Mouse (Mus musculus): ENCODE data around the gene Dhx40. TPM values are rescaled to one million over a fixed set of nuclear protein-coding genes. Genes with fewer than 3 reads are reported as not detected.
"Not testable (repeated sequence)": the region's sequence is repeated elsewhere in the genome, so short reads cannot be mapped to it uniquely, and the experiment has no call there.

The Dhx40 gene
- polyA plus RNA-seq, 1 experiment from 2014 or later = 13.7 TPM

GRCm38 (mm10) chr11:86838792-86839191 is 31.2 kb upstream of the Dhx40 start:
- H3K36me3 ChIP-seq = no peaks in the 10 kb centered on the region
- no peak overlapping the region for H3K27ac ChIP-seq
- ATAC-seq (replicated peaks; ENCODE audit: insufficient number of reproducible peaks, insufficient read depth, low FRiP score, low read depth) = no peak
- WGBS = 75% methylated on average over 1 of the region's 1 CpGs
- no peak overlapping the region for H3K4me3 ChIP-seq
- H3K4me2 ChIP-seq = no peak overlapping the region
- H3K4me1 ChIP-seq (replicated peaks) = peaks cover 27% of the 10 kb centered on the region
- no peak overlapping the region for H3K9ac ChIP-seq
- no peaks in the 10 kb centered on the region for H3K27me3 ChIP-seq
- H3K9me3 ChIP-seq (replicated peaks) = no peaks in the 10 kb centered on the region

DNA sequence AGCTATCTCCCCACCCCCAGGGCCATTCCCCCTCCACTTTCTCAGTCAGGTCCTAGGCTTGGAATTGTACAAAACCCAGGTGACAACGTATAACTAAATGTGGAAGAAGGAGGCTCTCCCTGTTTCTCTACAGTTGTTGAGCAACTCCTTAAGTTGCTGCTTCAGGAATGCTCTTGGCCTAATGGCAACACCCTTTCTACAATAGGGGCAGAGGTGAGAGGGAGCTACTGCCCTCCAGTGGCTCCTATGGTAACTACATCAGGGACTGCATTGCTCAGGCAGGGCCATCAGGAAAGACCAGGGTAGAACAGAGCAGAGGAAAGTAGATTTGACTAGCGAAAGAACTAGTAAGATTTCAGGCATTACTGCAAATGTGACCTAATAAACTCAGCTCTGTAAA is 28.8 kb upstream of the Dhx40 start:
- H3K4me2 ChIP-seq = no peak overlapping the region
- no peak for ATAC-seq (replicated peaks; ENCODE audit: insufficient number of reproducible peaks, insufficient read depth, low FRiP score, low read depth)
- H3K27ac ChIP-seq = no peak overlapping the region

DNA sequence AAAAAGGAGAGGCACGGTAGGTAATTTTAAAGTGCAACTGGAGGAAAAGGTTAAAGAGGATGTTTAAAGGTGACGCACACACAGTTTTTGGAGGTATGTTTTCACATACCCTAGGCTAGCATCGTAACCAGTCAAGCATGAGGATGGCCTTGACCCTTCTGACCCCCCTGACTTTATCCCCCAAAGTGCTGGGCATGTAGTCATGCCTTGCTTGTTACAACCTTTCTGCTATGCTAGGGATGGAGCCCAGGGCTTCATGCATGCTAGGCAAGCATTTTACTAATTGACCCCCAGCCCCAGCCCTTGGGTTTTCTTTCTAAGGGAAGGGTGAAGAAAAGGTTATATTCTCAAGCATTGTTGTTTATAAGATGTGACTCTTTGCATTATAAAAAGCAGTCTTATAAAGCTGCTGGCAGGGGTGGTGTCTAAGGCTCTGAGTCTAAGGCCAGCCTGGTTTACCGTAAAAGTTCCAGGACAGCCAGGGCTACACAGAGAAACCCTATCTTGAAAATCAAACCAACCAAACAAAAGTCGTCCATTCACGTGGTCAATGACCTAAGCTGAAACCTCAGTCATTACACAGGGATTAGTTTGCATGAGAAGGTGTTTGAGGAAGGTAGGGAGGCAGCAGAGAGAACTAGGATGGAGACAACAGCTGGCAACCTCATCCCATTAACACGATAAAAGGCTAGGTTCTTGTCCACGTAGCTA is 27.2 kb upstream of the Dhx40 start:
- Histone ChIP-seq H3K9ac (no peak overlapping the region), H3K36me3 (no peaks in the 10 kb centered on the region), H3K27ac (no peak overlapping the region), H3K9me3 (replicated peaks) (no peaks in the 10 kb centered on the region), H3K4me1 (replicated peaks) (peaks cover 6% of the 10 kb centered on the region; the same call in 1 of the 2 replicates), H3K4me3 (no peak overlapping the region), H3K27me3 (no peaks in the 10 kb centered on the region), H3K4me2 (no peak overlapping the region)
- no peak for ATAC-seq (replicated peaks; ENCODE audit: insufficient number of reproducible peaks, insufficient read depth, low FRiP score, low read depth)
- 69% methylated on average over 8 of the region's 8 CpGs for WGBS

More for the DNA sequence above, 28.8 kb upstream of the Dhx40 start:
- no peaks in the 10 kb centered on the region for H3K9me3 ChIP-seq (replicated peaks)
- peaks cover 20% of the 10 kb centered on the region for H3K4me1 ChIP-seq (replicated peaks)
- H3K27me3 ChIP-seq = no peaks in the 10 kb centered on the region
- 38% methylated on average over 2 of the region's 2 CpGs for WGBS
- no peak overlapping the region for H3K9ac ChIP-seq
- H3K36me3 ChIP-seq = no peaks in the 10 kb centered on the region
- H3K4me3 ChIP-seq = no peak overlapping the region

- no peaks in the 10 kb centered on the region for H3K4me1 ChIP-seq (replicated peaks)
- H3K36me3 ChIP-seq = no peaks in the 10 kb centered on the region
- no peak overlapping the region for H3K4me3 ChIP-seq
- WGBS = 73% methylated on average over 7 of the region's 7 CpGs
- H3K4me2 ChIP-seq = no peak overlapping the region
- no peaks in the 10 kb centered on the region for H3K27me3 ChIP-seq
- H3K9me3 ChIP-seq (replicated peaks) = no peaks in the 10 kb centered on the region
- ATAC-seq (replicated peaks; ENCODE audit: insufficient number of reproducible peaks, insufficient read depth, low FRiP score, low read depth) = no peak
- H3K9ac ChIP-seq = no peak overlapping the region
- H3K27ac ChIP-seq = no peak overlapping the region
These were observed 26.5 kb upstream of the Dhx40 start for GRCm38 (mm10) chr11:86834050-86834449.

- Histone ChIP-seq H3K4me3 (no peak overlapping the region), H3K9me3 (replicated peaks) (no peaks in the 10 kb centered on the region), H3K27ac (no peak overlapping the region), H3K27me3 (no peaks in the 10 kb centered on the region), H3K36me3 (no peaks in the 10 kb centered on the region), H3K9ac (no peak overlapping the region), H3K4me2 (no peak overlapping the region), H3K4me1 (replicated peaks) (peaks cover 5% of the 10 kb centered on the region)
- WGBS = 64% methylated on average over 3 of the region's 3 CpGs
- no peak for ATAC-seq (replicated peaks; ENCODE audit: insufficient number of reproducible peaks, insufficient read depth, low FRiP score, low read depth)
These were observed 25.6 kb upstream of the Dhx40 start for GRCm38 (mm10) chr11:86833153-86833552.

GRCm38 (mm10) chr11:86828396-86828795 is 20.9 kb upstream of the Dhx40 start:
- Histone ChIP-seq H3K27ac (peak overlapping the region; percentile 65), H3K27me3 (no peaks in the 10 kb centered on the region), H3K36me3 (no peaks in the 10 kb centered on the region), H3K9ac (no peak overlapping the region), H3K4me2 (no peak overlapping the region), H3K9me3 (replicated peaks) (no peaks in the 10 kb centered on the region), H3K4me1 (replicated peaks) (peaks cover 6% of the 10 kb centered on the region), H3K4me3 (no peak overlapping the region)
- WGBS = 13% methylated on average over 6 of the region's 6 CpGs
- ATAC-seq (replicated peaks; ENCODE audit: insufficient number of reproducible peaks, insufficient read depth, low FRiP score, low read depth) = no peak

GRCm38 (mm10) chr11:86827476-86828245 is 20.1 kb upstream of the Dhx40 start:
- no peaks in the 10 kb centered on the region for H3K9me3 ChIP-seq (replicated peaks)
- H3K4me1 ChIP-seq (replicated peaks) = peaks cover 6% of the 10 kb centered on the region
- no peak overlapping the region for H3K4me3 ChIP-seq
- 60% methylated on average over 2 of the region's 2 CpGs for WGBS
- no peak for ATAC-seq (replicated peaks; ENCODE audit: insufficient number of reproducible peaks, insufficient read depth, low FRiP score, low read depth)
- no peaks in the 10 kb centered on the region for H3K36me3 ChIP-seq
- peak overlapping the region; percentile 65 for H3K27ac ChIP-seq
- H3K9ac ChIP-seq = no peak overlapping the region
- no peaks in the 10 kb centered on the region for H3K27me3 ChIP-seq
- H3K4me2 ChIP-seq = no peak overlapping the region

DNA sequence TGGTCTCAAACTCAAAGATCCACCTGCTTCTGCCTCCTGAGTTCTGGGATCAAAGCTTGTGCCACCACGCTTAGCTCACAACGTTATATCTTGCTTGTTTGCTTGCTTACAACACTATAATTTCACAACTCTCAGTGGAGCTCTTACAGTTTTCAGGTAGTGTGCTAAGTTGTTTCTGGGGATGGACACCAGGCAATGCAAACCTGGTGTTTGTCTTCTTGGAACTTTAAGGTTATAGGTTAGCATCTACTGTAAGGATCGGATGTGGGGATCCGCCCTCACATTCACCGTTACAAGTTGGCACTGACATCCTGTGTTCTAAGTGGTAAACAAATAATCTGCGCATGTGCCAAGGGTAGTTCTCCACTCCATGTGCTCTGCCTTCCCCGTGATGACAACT is 16.9 kb upstream of the Dhx40 start:
- ATAC-seq (replicated peaks; ENCODE audit: insufficient number of reproducible peaks, insufficient read depth, low FRiP score, low read depth) = no peak
- Histone ChIP-seq H3K27ac (no peak overlapping the region), H3K9ac (no peak overlapping the region), H3K36me3 (no peaks in the 10 kb centered on the region), H3K9me3 (replicated peaks) (no peaks in the 10 kb centered on the region), H3K27me3 (no peaks in the 10 kb centered on the region), H3K4me2 (no peak overlapping the region), H3K4me1 (replicated peaks) (peaks cover 6% of the 10 kb centered on the region), H3K4me3 (no peak overlapping the region)
- WGBS = 92% methylated on average over 7 of the region's 7 CpGs

DNA sequence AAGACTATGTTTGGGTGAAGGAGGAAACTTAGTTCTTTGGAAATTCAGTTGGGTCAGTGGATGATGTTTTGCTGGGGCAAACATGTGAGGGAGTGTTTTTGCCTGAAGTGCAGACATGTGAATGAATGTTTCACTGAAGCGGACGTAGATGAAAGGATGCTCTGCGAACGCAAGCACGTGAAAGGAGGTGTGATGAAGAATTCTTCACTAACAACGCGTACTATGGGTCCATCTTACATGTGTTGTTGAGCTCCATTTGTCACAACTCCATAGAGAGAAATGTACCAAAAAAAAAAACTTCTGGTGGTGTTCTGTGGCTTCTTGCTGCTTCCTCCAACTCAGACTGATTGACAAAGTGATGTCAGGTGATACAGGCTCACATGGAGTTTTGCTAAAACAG is 15.0 kb upstream of the Dhx40 start:
- 80% methylated on average over 7 of the region's 7 CpGs for WGBS
- H3K27me3 ChIP-seq = no peaks in the 10 kb centered on the region
- no peaks in the 10 kb centered on the region for H3K36me3 ChIP-seq
- no peaks in the 10 kb centered on the region for H3K4me1 ChIP-seq (replicated peaks)
- ATAC-seq (replicated peaks; ENCODE audit: insufficient number of reproducible peaks, insufficient read depth, low FRiP score, low read depth) = no peak
- H3K9me3 ChIP-seq (replicated peaks) = no peaks in the 10 kb centered on the region
- H3K9ac ChIP-seq = no peak overlapping the region
- no peak overlapping the region for H3K4me3 ChIP-seq
- H3K27ac ChIP-seq = no peak overlapping the region
- H3K4me2 ChIP-seq = no peak overlapping the region

DNA sequence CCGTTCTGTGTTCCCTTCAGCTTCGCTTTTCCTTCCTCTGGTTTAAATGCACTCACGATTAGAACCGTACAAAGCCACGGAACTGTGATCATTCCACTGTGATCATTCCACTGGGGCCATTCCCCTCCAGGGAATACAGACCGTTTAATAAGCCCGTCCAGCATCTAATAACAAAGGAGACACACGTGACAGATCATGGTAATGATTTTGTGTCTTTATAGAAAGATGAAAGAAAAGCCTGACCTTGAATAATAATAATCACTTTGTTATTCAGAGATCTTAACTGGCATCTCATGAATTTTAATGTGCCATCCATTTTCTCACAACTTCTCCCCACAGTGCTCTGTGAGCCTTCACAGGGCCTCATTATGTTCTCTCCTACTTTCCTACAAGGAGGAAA is 12.0 kb upstream of the Dhx40 start:
- Histone ChIP-seq H3K4me2 (no peak overlapping the region), H3K4me3 (no peak overlapping the region), H3K4me1 (replicated peaks) (no peaks in the 10 kb centered on the region), H3K27ac (no peak overlapping the region), H3K36me3 (no peaks in the 10 kb centered on the region), H3K27me3 (no peaks in the 10 kb centered on the region), H3K9me3 (replicated peaks) (no peaks in the 10 kb centered on the region), H3K9ac (no peak overlapping the region)
- 80% methylated on average over 8 of the region's 8 CpGs for WGBS
- ATAC-seq (replicated peaks; ENCODE audit: insufficient number of reproducible peaks, insufficient read depth, low FRiP score, low read depth) = no peak

DNA sequence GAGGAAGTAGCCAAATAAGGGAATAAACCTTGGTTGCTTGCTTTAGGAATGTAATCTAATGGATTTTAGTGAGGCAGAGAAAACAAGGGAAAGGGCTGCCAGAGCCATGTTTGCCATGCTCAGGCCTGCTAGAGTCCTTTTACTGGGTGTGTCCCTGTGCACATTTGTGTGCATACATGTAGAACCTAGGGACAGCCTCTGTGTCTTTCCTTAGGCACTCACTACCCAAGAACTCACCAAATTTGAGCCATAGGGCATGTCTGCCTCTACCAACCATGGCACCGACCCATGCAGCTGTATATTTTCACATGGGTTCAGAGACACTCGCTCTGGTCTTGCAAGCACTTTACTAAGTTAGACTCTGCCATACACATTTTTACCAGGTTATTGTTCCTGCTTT is 11.4 kb upstream of the Dhx40 start:
- H3K4me2 ChIP-seq = no peak overlapping the region
- no peaks in the 10 kb centered on the region for H3K4me1 ChIP-seq (replicated peaks)
- no peak overlapping the region for H3K4me3 ChIP-seq
- no peak overlapping the region for H3K27ac ChIP-seq
- no peak overlapping the region for H3K9ac ChIP-seq
- ATAC-seq (replicated peaks; ENCODE audit: insufficient number of reproducible peaks, insufficient read depth, low FRiP score, low read depth) = no peak
- 86% methylated on average over 2 of the region's 2 CpGs for WGBS
- H3K36me3 ChIP-seq = no peaks in the 10 kb centered on the region
- no peaks in the 10 kb centered on the region for H3K9me3 ChIP-seq (replicated peaks)
- H3K27me3 ChIP-seq = no peaks in the 10 kb centered on the region

DNA sequence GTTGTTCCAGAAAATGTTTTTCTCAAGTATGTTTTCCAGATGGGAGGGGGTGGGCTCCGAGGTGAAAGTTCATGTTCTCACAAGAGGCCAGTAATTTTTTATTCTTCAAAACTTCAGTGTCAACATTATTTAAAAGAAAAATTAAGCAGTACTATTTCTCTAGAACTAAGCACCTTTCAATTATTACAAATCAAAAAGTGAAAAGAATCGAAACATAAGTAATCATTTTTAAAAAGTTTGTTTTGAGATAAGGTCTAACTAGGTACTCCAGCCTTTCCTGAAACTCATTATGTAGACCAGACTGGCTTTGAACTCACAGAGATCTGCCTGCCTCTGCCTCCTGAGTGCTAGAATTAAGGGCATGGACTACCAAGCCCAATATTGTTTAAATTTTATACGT is 8.7 kb upstream of the Dhx40 start:
- not testable (repeated sequence) for H3K4me2 ChIP-seq; H3K4me1 ChIP-seq (replicated peaks); H3K9ac ChIP-seq; H3K4me3 ChIP-seq; H3K27me3 ChIP-seq; ATAC-seq (replicated peaks; ENCODE audit: insufficient number of reproducible peaks, insufficient read depth, low FRiP score, low read depth); H3K27ac ChIP-seq; H3K36me3 ChIP-seq; H3K9me3 ChIP-seq (replicated peaks)
- WGBS = 79% methylated on average over 3 of the region's 3 CpGs
